Mouse (Mus musculus): Measurements from ENCODE around the gene Cdk17.

Gene Cdk17

GRCm38 (mm10) chr10:93261981-93262499 is 101.4 kb downstream of the Cdk17 start:
- DNase-seq (ENCODE audit: low spot score in 2 of 2) = no peak

- DNase-seq (ENCODE audit: low spot score in 2 of 2) = no peak
Observed at GRCm38 (mm10) chr10:93263431-93263830, 102.8 kb downstream of the Cdk17 start.

- DNase-seq (ENCODE audit: low spot score in 2 of 2) = no peak
Observed at GRCm38 (mm10) chr10:93264001-93264400, 103.3 kb downstream of the Cdk17 start.

GRCm38 (mm10) chr10:93265833-93266232 is 105.2 kb downstream of the Cdk17 start:
- DNase-seq (ENCODE audit: low spot score in 2 of 2) = no peak

- no peak for DNase-seq (ENCODE audit: low spot score in 2 of 2)
Observed at GRCm38 (mm10) chr10:93266521-93266920, 105.8 kb downstream of the Cdk17 start.

GRCm38 (mm10) chr10:93267509-93267908 is 106.8 kb downstream of the Cdk17 start:
- DNase-seq (ENCODE audit: low spot score in 2 of 2) = no peak

- no peak for DNase-seq (ENCODE audit: low spot score in 2 of 2)
Observed at GRCm38 (mm10) chr10:93268339-93268738, 107.7 kb downstream of the Cdk17 start.

GRCm38 (mm10) chr10:93269744-93270143 is 109.1 kb downstream of the Cdk17 start:
- DNase-seq (ENCODE audit: low spot score in 2 of 2) = no peak

- DNase-seq (ENCODE audit: low spot score in 2 of 2) = no peak
Observed at GRCm38 (mm10) chr10:93270889-93271460, 110.3 kb downstream of the Cdk17 start.

GRCm38 (mm10) chr10:93271831-93272230 is 111.2 kb downstream of the Cdk17 start:
- no peak for DNase-seq (ENCODE audit: low spot score in 2 of 2)

- DNase-seq (ENCODE audit: low spot score in 2 of 2) = no peak
Observed at GRCm38 (mm10) chr10:93272986-93273982, 112.6 kb downstream of the Cdk17 start.

GRCm38 (mm10) chr10:93274277-93274696 is 113.6 kb downstream of the Cdk17 start:
- DNase-seq (ENCODE audit: low spot score in 2 of 2) = no peak

- DNase-seq (ENCODE audit: low spot score in 2 of 2) = peak; percentile 80 to 87
Observed at GRCm38 (mm10) chr10:93275212-93276136, 114.8 kb downstream of the Cdk17 start.

GRCm38 (mm10) chr10:93276349-93276763 is 115.7 kb downstream of the Cdk17 start:
- no peak for DNase-seq (ENCODE audit: low spot score in 2 of 2)

- no peak for DNase-seq (ENCODE audit: low spot score in 2 of 2)
Observed at GRCm38 (mm10) chr10:93276857-93277256, 116.2 kb downstream of the Cdk17 start.

GRCm38 (mm10) chr10:93278361-93278760 is 117.7 kb downstream of the Cdk17 start:
- DNase-seq (ENCODE audit: low spot score in 2 of 2) = no peak

GRCm38 (mm10) chr10:93279062-93279461 is 118.4 kb downstream of the Cdk17 start:
- DNase-seq (ENCODE audit: low spot score in 2 of 2) = no peak

- no peak for DNase-seq (ENCODE audit: low spot score in 2 of 2)
Observed at GRCm38 (mm10) chr10:93280586-93280985, 119.9 kb downstream of the Cdk17 start.

- DNase-seq (ENCODE audit: low spot score in 2 of 2) = no peak
Observed at GRCm38 (mm10) chr10:93281092-93281491, 120.4 kb downstream of the Cdk17 start.

- no peak for DNase-seq (ENCODE audit: low spot score in 2 of 2)
Observed at GRCm38 (mm10) chr10:93282526-93282964, 121.9 kb downstream of the Cdk17 start.

GRCm38 (mm10) chr10:93283258-93283657 is 122.6 kb downstream of the Cdk17 start:
- no peak for DNase-seq (ENCODE audit: low spot score in 2 of 2)

All from frontal cortex, postnatal 25 days (tissue).